In genomic region chr5:88627545-88627944, GRCm38 (mm10) we compare ENCODE assay signal across 18 mouse cellular contexts. TPM values are rescaled to one million over a fixed set of nuclear protein-coding genes. Genes with fewer than 3 reads are reported as not detected.
DNase-seq lines count a peak whose midpoint lies in the region; ATAC-seq lines count a peak whose summit lies in the region.
"Had no signal": no experiment of that assay in that cellular context is flagged by ENCODE, and none has a peak within 500 bp of the region (broad histone marks: within the 10 kb centered on the region; RNA-seq: fewer than 3 reads in every experiment).

No protein-coding gene starts in this region.

- H3K27me3 ChIP-seq in kidney, embryonic 15.5 days: no peaks in the 10 kb centered on the region
- no peaks in the 10 kb centered on the region for H3K27me3 ChIP-seq in erythroblast, embryonic 14.5 days (ENCODE audit: control insufficient read depth)
- H3K27me3 ChIP-seq in liver, embryonic 13.5 days: no peaks in the 10 kb centered on the region
- no peaks in the 10 kb centered on the region for H3K27me3 ChIP-seq in forebrain, embryonic 13.5 days
- H3K27me3 ChIP-seq: limb, embryonic 15.5 days had no signal

- peaks cover 40% of the 10 kb centered on the region for H3K36me3 ChIP-seq in kidney, embryonic 15.5 days
- H3K36me3 ChIP-seq in erythroblast, embryonic 14.5 days (ENCODE audit: control insufficient read depth): peaks cover 13% of the 10 kb centered on the region
- H3K36me3 ChIP-seq in liver, embryonic 13.5 days: no peaks in the 10 kb centered on the region
- peaks cover 58% of the 10 kb centered on the region for H3K36me3 ChIP-seq in forebrain, embryonic 13.5 days (ENCODE audit: poor library complexity, severe bottlenecking)

- 87% methylated on average over 4 of the region's 4 CpGs for WGBS in kidney, embryonic 15.5 days
- WGBS in liver, embryonic 13.5 days (ENCODE audit: insufficient replicate concordance): 30% methylated on average over 4 of the region's 4 CpGs
- WGBS in forebrain, embryonic 13.5 days: 91% methylated on average over 4 of the region's 4 CpGs

- no peak overlapping the region for H3K27ac ChIP-seq in kidney, embryonic 15.5 days
- peak overlapping the region; percentile 74 for H3K27ac ChIP-seq in liver, embryonic 13.5 days
- no peak overlapping the region for H3K27ac ChIP-seq in forebrain, embryonic 13.5 days
- H3K27ac ChIP-seq: embryonic facial prominence, embryonic 10.5 days; forebrain, embryonic 10.5 days; gastrocnemius, adult 2 months; hindbrain, embryonic 10.5 days; left cerebral cortex, adult 2 months; limb, embryonic 15.5 days had no signal

- H3K4me1 ChIP-seq in kidney, embryonic 15.5 days: 0 out of 2 replicates have a peak, but pooled peaks cover 2% of the 10 kb centered on the region
- peaks cover 36% of the 10 kb centered on the region for H3K4me1 ChIP-seq in erythroblast, embryonic 14.5 days (ENCODE audit: control insufficient read depth)
- H3K4me1 ChIP-seq in liver, embryonic 13.5 days (replicated peaks): peaks cover 28% of the 10 kb centered on the region
- H3K4me1 ChIP-seq in forebrain, embryonic 13.5 days: no peaks in the 10 kb centered on the region
- H3K4me1 ChIP-seq: embryonic facial prominence, embryonic 10.5 days; forebrain, embryonic 10.5 days; hindbrain, embryonic 10.5 days; limb, embryonic 15.5 days had no signal

- no peaks in the 10 kb centered on the region for H3K9me3 ChIP-seq in kidney, embryonic 15.5 days (replicated peaks)
- H3K9me3 ChIP-seq in erythroblast, embryonic 14.5 days (ENCODE audit: control insufficient read depth, low read length): no peaks in the 10 kb centered on the region
- no peaks in the 10 kb centered on the region for H3K9me3 ChIP-seq in liver, embryonic 13.5 days (replicated peaks)
- H3K9me3 ChIP-seq in forebrain, embryonic 13.5 days (replicated peaks): no peaks in the 10 kb centered on the region
- H3K9me3 ChIP-seq: embryonic facial prominence, embryonic 10.5 days; forebrain, embryonic 10.5 days; hindbrain, embryonic 10.5 days; limb, embryonic 15.5 days had no signal

- DNase-seq in kidney, adult 18-20 months: no peak
- DNase-seq in liver, embryonic 13.5 days: peak; percentile 74
- no peak for DNase-seq in layer of hippocampus, postnatal 36 days
- no peak for DNase-seq in gastrocnemius, adult 18-20 months (ENCODE audit: low spot score)
- DNase-seq: cerebellum, postnatal 10 days; gastrocnemius, adult 2 months; kidney, adult 2 months; midbrain, embryonic 14.5 days; right cerebral cortex, postnatal 25 days; thymus, postnatal 36 days had no signal

- peak; percentile 40; the same call in 1 of the 2 replicates for ATAC-seq in kidney, embryonic 15.5 days (replicated peaks; ENCODE audit: low FRiP score)
- ATAC-seq in liver, embryonic 13.5 days (ENCODE audit: low read depth): peak; percentile 100
- ATAC-seq in forebrain, embryonic 13.5 days: no peak

- H3K9ac ChIP-seq in kidney, embryonic 15.5 days: no peak overlapping the region
- 0 out of 2 replicates have a peak overlapping the region, but pooled peaks have one; percentile 27 for H3K9ac ChIP-seq in liver, embryonic 13.5 days
- no peak overlapping the region for H3K9ac ChIP-seq in forebrain, embryonic 13.5 days
- H3K9ac ChIP-seq: limb, embryonic 15.5 days had no signal

- H3K4me2 ChIP-seq in kidney, embryonic 15.5 days: no peak overlapping the region
- H3K4me2 ChIP-seq in liver, embryonic 13.5 days: peak overlapping the region; percentile 35
- no peak overlapping the region for H3K4me2 ChIP-seq in forebrain, embryonic 13.5 days
- H3K4me2 ChIP-seq: limb, embryonic 15.5 days had no signal

- no peak overlapping the region for H3K4me3 ChIP-seq in kidney, embryonic 15.5 days (replicated peaks)
- H3K4me3 ChIP-seq in erythroblast, embryonic 14.5 days (replicated peaks): peak overlapping the region; percentile 2
- H3K4me3 ChIP-seq in liver, embryonic 13.5 days (replicated peaks): no peak overlapping the region
- H3K4me3 ChIP-seq in forebrain, embryonic 13.5 days: no peak overlapping the region
- H3K4me3 ChIP-seq: embryonic facial prominence, embryonic 10.5 days; forebrain, embryonic 10.5 days; gastrocnemius, adult 2 months; hindbrain, embryonic 10.5 days; left cerebral cortex, adult 2 months; limb, embryonic 15.5 days had no signal

RNA-seq across cellular contexts. Expression of gene Grsf1, which starts 48.4 kb away (rescaled TPM):
- polyA plus RNA-seq in kidney, embryonic 15.5 days (2015; fragmentation: Nextera tagmentation; extraction: Ambion mirVana): 57.8 and 61.0 TPM in 2 replicates
- 1.6 and 1.7 TPM in 2 replicates for polyA plus RNA-seq in erythroblast, embryonic 14.5 days (2012)
- polyA plus RNA-seq in liver, embryonic 13.5 days (2015; fragmentation: Nextera tagmentation; extraction: Ambion mirVana): 29.5 and 30.7 TPM in 2 replicates
- 10 to 100 TPM; 85.3 to 97.2 TPM for total RNA-seq in layer of hippocampus, postnatal 36 days (2021)
- polyA plus RNA-seq in forebrain, embryonic 13.5 days (2015; fragmentation: Nextera tagmentation; extraction: Ambion mirVana): 82.7 and 84.7 TPM in 2 replicates
- total RNA-seq in gastrocnemius, adult 18-20 months (2021): 100 to 1,000 TPM; 142 to 143 TPM

Comparison
In these comparisons a context has a peak if more than half of its experiments do, and no peak if none do; other contexts are left out.
1. RNA of gene Grsf1, which starts 48.4 kb away (polyA plus RNA-seq): 82.7 to 84.7 TPM in forebrain, embryonic 13.5 days, 57.8 to 61.0 TPM in kidney, embryonic 15.5 days and 29.5 to 30.7 TPM in liver, embryonic 13.5 days; 1.6 to 1.7 TPM in erythroblast, embryonic 14.5 days; every median in the first group is over 10 times any median in the second.